Mouse (Mus musculus): ENCODE data around the gene Atp13a5. TPM values are rescaled to one million over a fixed set of nuclear protein-coding genes. Genes with fewer than 3 reads are reported as not detected.

The Atp13a5 gene
- total RNA-seq, 2 experiments from 2014 or later, result 12.7 to 16.7 TPM

DNA sequence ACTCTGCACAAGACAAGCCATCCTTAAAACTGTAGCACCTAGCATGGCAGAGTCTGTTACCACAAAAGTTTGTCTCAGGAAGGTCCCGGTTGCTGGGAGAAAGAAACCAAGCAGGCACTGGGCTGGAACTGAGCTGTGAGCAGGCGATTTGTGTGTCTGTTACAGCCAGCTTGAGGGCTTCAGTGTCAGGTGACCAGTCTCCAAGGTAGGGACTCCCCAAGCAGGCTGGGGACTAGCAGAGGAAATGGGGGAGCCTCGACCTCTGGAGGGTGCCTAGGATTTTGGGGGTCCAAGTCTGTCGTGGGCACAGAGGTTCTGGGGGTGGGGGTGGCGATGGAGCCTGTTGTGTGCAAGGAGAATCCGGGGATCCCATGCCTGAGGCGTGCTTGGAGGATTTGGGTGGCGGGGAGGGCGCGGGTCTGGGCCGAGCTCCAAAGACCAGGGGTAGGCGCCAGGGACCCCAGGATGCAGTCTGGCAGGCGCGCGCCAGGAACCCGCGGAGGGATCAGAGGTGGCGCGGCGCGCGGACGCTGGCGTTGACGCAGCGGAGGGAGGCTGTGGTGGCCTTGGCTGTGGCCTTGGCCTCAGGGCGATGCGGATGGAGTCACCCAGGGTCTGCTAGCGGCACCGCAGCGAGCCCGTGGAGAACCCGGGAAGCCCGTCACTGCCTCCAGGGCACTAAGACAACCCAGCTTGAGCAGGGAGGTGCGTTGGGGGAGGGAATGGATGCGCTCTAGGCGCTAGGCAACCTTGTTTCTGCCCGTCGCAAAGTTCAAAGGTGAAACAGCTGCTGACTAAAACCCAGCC, 168.7 kb downstream of the Atp13a5 start, which contains the start of gene Hrasls:
Hrasls (plus strand) TSS at position 91 of the 807 bp plus-strand sequence.
- DNase-seq (ENCODE audit: low spot score in 2 of 2), result peak in 1 of 2 experiments; percentile 40
- intact Hi-C loops (cut with DNase I), result loop anchor here (10.0 kb wide), 1 partner anchor 365 kb away; the partner anchor contains the start of gene Opa1

DNA sequence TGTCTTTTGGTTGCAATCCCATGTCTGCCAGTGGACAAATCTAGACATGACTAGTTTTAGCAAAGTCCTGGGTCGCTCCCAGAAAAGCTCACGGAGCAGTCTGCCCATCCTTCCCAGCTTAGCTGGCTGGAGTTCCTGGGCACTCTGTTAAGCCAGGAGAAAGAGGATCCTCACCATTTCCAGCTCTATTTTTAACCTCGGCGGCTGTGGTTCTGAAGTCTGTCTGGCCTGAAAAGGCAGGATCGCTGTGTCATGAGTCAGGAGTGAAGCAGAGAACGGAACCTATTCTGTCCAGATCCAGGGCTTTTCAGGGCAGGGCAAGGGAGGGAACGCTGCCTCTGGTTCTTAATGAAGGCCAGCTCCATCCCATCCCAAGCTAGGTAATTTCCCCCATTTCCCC, 169.7 kb downstream of the Atp13a5 start:
- DNase-seq (ENCODE audit: low spot score in 2 of 2), result peak in 1 of 2 experiments; percentile 30
- intact Hi-C loops (cut with DNase I), result loop anchor here (10.0 kb wide), 1 partner anchor 366 kb away; the partner anchor contains the start of gene Opa1

DNA sequence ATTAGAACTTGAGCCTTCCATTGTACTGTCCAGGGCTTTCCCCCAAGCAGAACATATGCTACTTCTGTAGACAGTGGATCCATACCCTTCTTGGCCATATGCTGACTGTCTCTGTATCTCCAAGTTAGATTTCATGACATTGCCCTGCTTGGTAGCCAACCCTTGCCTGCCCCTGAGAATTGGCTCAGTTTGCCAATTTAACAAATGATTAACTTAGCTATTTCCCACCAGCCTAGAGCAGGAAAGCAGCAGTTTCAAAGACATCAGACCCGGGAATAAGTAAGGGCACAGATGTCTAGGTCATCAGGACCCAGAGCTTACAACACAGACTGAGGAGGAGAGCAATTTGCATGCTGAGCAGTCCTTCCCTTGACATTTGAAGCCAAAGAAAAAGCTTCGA, 173.0 kb downstream of the Atp13a5 start:
- DNase-seq (ENCODE audit: low spot score in 2 of 2), result no peak
- intact Hi-C loops (cut with DNase I), result loop anchor here (10.0 kb wide), 1 partner anchor 369 kb away; the partner anchor contains the start of gene Opa1

DNA sequence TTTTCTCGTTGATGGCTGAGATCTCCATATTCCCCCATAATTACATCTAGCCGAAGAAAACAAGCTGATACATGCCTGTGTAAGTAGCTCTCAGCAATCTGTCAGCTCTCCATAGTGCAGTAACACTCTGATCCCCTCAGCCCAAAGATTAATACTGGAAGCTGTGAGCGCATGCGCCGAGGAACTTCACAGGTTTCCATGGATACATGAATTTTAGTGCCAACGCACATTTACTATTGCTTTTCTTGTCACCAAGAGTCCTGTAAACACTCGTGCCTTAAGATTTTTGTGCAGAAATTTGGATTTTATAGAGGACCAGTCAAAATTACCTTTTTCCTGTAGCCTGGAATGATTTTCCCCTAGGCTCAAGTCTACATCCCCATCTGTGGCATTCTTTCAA, 173.7 kb downstream of the Atp13a5 start:
- intact Hi-C loops (cut with DNase I), result loop anchor here (10.0 kb wide), 1 partner anchor 370 kb away; the partner anchor contains the start of gene Opa1
- peak; percentile 54 to 72 for DNase-seq (ENCODE audit: low spot score in 2 of 2)

DNA sequence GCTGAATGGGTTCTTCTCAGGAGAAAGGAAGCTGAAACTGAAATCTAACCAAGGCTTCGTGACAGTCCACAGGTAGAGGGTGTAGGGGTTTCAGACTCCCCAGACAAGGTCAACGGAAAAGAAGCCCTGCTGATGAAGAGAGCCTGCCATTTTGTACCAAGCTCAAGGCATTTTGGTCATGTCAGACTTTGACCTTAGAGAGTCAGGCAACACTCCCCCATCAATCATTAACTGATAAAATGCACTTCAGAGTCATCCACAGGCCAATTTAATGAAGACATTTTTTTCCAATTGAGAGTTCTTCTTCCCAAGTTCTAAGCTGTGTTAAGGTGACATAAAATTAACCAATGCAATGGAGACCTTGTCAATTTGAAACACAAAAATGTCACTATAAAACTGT, 177.4 kb downstream of the Atp13a5 start:
- intact Hi-C loops (cut with DNase I), result loop anchor here (10.0 kb wide), 1 partner anchor 374 kb away; the partner anchor contains the start of gene Opa1
- DNase-seq (ENCODE audit: low spot score in 2 of 2), result no peak

DNA sequence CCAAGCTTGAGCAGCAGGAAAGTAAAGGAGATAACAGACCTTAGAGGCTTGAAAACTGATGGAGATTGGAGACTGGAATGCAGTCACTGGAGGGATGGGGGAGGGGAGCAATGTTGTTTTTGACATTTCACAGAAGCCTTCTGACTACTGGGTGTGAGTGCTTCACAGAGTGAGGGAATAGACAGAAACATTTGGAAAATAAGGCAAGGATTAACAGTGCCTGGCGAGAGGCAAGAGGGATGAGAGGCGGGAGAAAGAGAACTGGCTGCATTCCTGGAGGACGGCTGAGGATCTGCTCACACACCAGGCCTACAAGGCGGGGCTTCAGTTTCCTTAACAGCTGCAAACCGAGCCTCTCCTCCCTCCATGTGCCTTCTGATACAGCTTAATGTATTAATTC, 180.1 kb downstream of the Atp13a5 start:
- intact Hi-C loops (cut with DNase I), result no loop called here
- DNase-seq (ENCODE audit: low spot score in 2 of 2), result peak; percentile 39 to 45

DNA sequence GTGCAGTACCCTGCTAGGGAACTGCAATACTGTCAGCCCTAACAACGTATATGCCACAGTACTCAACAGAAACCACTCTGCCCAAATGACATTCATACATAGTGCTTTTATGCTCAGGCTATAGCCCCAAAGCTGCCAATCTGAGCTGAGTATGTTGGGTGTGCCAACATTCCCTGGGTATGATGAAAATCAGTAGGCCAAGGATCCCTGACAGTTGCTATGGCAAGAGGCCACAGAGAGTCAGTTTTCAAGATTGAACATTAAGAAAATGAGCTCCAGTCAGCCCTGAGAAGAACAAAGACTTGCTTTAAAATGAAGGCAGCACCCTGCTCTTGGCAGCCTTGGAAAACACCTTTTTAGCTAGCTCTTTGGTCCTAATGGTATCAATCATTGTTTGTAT, 183.4 kb downstream of the Atp13a5 start:
- no peak for DNase-seq (ENCODE audit: low spot score in 2 of 2)
- intact Hi-C loops (cut with DNase I), result no loop called here

DNA sequence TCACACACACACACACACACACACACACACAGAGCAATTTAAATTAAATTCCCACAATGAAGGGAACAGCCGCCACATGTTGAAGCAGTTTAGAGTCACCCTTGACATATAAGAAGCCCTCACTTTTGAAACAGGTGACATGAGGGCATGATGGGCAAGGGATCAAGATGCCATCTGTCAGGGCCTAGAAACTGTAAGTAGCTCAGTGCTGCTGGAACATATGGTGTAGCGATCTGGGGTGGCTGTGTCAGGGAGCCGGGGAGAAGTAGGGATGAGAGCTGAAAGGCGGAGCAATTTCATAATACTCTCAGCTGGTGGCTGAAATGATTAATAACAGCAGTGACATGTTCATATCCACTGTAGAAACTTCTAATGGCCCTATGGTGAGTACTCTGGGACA, 184.6 kb downstream of the Atp13a5 start:
- no peak for DNase-seq (ENCODE audit: low spot score in 2 of 2)

DNA sequence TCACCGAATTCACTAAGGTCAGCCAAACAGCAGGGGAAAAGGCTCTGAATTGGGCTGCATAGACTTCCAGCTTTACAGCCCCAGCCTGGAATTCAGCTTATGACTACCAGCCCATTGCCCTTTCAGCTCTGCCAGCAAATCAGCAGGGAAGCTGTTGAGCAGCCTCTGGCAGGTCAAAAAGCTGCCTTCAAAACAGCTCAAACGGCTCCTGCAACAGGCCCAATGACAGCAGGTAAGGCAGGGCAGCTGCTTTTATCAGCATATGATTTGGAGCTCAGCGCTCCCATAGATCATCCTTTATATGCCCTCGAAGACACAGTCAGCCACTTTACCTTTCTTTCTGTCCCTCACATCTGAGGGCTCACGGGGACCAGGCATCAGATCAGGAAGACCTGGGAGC, 185.6 kb downstream of the Atp13a5 start:
- no peak for DNase-seq (ENCODE audit: low spot score in 2 of 2)
- intact Hi-C loops (cut with DNase I), result no loop called here

More for the DNA sequence above, 184.6 kb downstream of the Atp13a5 start:
- intact Hi-C loops (cut with DNase I), result no loop called here

Other genes starting within 250 kb of the Atp13a5 start
- 10 to 100 TPM; 17.5 to 20.2 TPM for gene Hrasls, start 169.0 kb downstream of the Atp13a5 start, total RNA-seq (2021)
- gene Atp13a4, start 166.1 kb upstream of the Atp13a5 start, total RNA-seq (2021), result 10 to 100 TPM in 1 of 2 experiments, 1 to 10 TPM in 1; 9.1 to 10.7 TPM
- 100 to 1,000 TPM; 116 to 119 TPM for gene Opa1, start 200.6 kb upstream of the Atp13a5 start, total RNA-seq (2021)

Measured in left cerebral cortex, postnatal 14 days (tissue).